Mouse (Mus musculus): ENCODE data around the gene Ankzf1.

DNA sequence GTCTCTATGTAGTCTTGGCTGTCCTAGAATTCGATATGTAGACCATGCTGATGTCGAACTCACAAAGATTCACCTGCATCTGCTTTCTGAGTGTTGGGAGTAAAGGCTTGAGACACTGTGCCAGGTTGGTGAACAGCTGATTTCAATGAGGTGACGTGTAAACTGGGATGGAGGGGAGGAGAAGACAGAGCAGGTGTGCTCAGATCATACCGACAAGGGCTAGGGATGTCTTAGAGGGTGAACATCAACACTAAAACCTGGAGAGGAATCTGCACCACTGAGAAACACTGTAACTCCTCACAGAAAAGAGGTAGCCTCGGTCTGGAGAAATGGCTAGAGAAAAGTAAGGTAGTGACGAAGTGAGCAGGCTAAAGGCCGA lies 23.9 kb upstream of the Ankzf1 start:
- no peak for TF ChIP-seq CTCF (IDR thresholded peaks at IDR 0.05 in 2 of 3, conservative IDR thresholded peaks at IDR 0.05 in 1 of 3; ENCODE audit: control insufficient read depth in 1 of 3, insufficient read depth in 1 of 3, low read depth in 2 of 3, low read length in 3 of 3, poor library complexity in 1 of 3, severe bottlenecking in 1 of 3)
- TF ChIP-seq POLR2AphosphoS5 (IDR thresholded peaks at IDR 0.05; ENCODE audit: borderline replicate concordance, low read depth, low read length): no peak
- TF ChIP-seq MAZ (IDR thresholded peaks at IDR 0.05; ENCODE audit: low read depth, low read length): no peak
- no peak for TF ChIP-seq SIN3A (IDR thresholded peaks at IDR 0.05; ENCODE audit: low read length)
- TF ChIP-seq ETS1 (IDR thresholded peaks at IDR 0.05; ENCODE audit: low read depth, low read length): no peak
- TF ChIP-seq EP300 (IDR thresholded peaks at IDR 0.05; ENCODE audit: low read depth in 1 of 2, low read length in 2 of 2): no peak
- no peak for TF ChIP-seq POLR2A (IDR thresholded peaks at IDR 0.05; ENCODE audit: control insufficient read depth in 1 of 2, insufficient read depth in 1 of 2, low read depth in 1 of 2, low read length in 2 of 2, poor library complexity in 1 of 2)
- no peak for TF ChIP-seq UBTF (IDR thresholded peaks at IDR 0.05; ENCODE audit: borderline replicate concordance, insufficient read depth, low read depth, low read length)
- TF ChIP-seq USF1 (IDR thresholded peaks at IDR 0.05; ENCODE audit: low read depth, low read length): no peak
- no peak for TF ChIP-seq POLR2AphosphoS2 (IDR thresholded peaks at IDR 0.05; ENCODE audit: low read length)
- no peak for TF ChIP-seq SMC3 (IDR thresholded peaks at IDR 0.05; ENCODE audit: low read depth, low read length)
- TF ChIP-seq ZKSCAN1 (IDR thresholded peaks at IDR 0.05; ENCODE audit: low read depth, low read length): no peak
- TF ChIP-seq NELFE (IDR thresholded peaks at IDR 0.05; ENCODE audit: low read depth, low read length): no peak

All from MEL (cell line).